Mouse (Mus musculus): ENCODE measurements around the gene Six3. TPM values are rescaled to one million over a fixed set of nuclear protein-coding genes. Genes with fewer than 3 reads are reported as not detected.

The Six3 gene
- total and polyA plus RNA-seq, 2 experiments from 2014 or later, result 0.63 to 1.1 TPM

GRCm38 (mm10) chr17:85624981-85625940 is 11.9 kb downstream of the Six3 start:
- DNase-seq (ENCODE audit: low spot score) (no peak), ATAC-seq (no peak)
- no peaks in the 10 kb centered on the region for H3K9me3 ChIP-seq (ENCODE audit: low read length)
- 3% methylated on average over 26 of the region's 26 CpGs for WGBS
- peaks cover 85% of the 10 kb centered on the region for H3K27me3 ChIP-seq (ENCODE audit: insufficient read depth, low read length)
- no peak for TF ChIP-seq CTCF (IDR thresholded peaks at IDR 0.05; ENCODE audit: low read depth)
- H3K4me3 ChIP-seq (ENCODE audit: low read length), result peak overlapping the region; percentile 1; the same call in 1 of the 2 replicates
- H3K4me2 ChIP-seq (ENCODE audit: low read depth, low read length), result no peak overlapping the region
- H3K36me3 ChIP-seq (ENCODE audit: insufficient read depth, low read length), result no peaks in the 10 kb centered on the region
- 0 out of 2 replicates have a peak, but pooled peaks cover 3% of the 10 kb centered on the region for H3K4me1 ChIP-seq (ENCODE audit: insufficient read depth, low read length)
- no peak overlapping the region for H3K27ac ChIP-seq
- no peak overlapping the region for H3K9ac ChIP-seq (replicated peaks; ENCODE audit: low read length)

- 0 out of 2 replicates have a peak, but pooled peaks cover under 1% of the 10 kb centered on the region for H3K4me1 ChIP-seq (ENCODE audit: insufficient read depth, low read length)
- no peak overlapping the region for H3K4me3 ChIP-seq (ENCODE audit: low read length)
- TF ChIP-seq CTCF (IDR thresholded peaks at IDR 0.05; ENCODE audit: low read depth), result no peak
- no peak overlapping the region for H3K4me2 ChIP-seq (ENCODE audit: low read depth, low read length)
- H3K9me3 ChIP-seq (ENCODE audit: low read length), result no peaks in the 10 kb centered on the region
- no peaks in the 10 kb centered on the region for H3K36me3 ChIP-seq (ENCODE audit: insufficient read depth, low read length)
- H3K27ac ChIP-seq, result no peak overlapping the region
- ATAC-seq (no peak), DNase-seq (ENCODE audit: low spot score) (no peak)
- peaks cover 84% of the 10 kb centered on the region for H3K27me3 ChIP-seq (ENCODE audit: insufficient read depth, low read length)
- no peak overlapping the region for H3K9ac ChIP-seq (replicated peaks; ENCODE audit: low read length)
- WGBS, result 4% methylated on average over 14 of the region's 14 CpGs
Observed at GRCm38 (mm10) chr17:85626091-85626860, 12.9 kb downstream of the Six3 start.

- DNase-seq (ENCODE audit: low spot score), result no peak
- Histone ChIP-seq H3K4me1 (ENCODE audit: insufficient read depth, low read length) (no peaks in the 10 kb centered on the region), H3K36me3 (ENCODE audit: insufficient read depth, low read length) (no peaks in the 10 kb centered on the region), H3K9ac (replicated peaks; ENCODE audit: low read length) (no peak overlapping the region), H3K27me3 (ENCODE audit: insufficient read depth, low read length) (peaks cover 73% of the 10 kb centered on the region), H3K9me3 (ENCODE audit: low read length) (no peaks in the 10 kb centered on the region), H3K4me2 (ENCODE audit: low read depth, low read length) (no peak overlapping the region), H3K27ac (no peak overlapping the region), H3K4me3 (ENCODE audit: low read length) (no peak overlapping the region)
- TF ChIP-seq CTCF (IDR thresholded peaks at IDR 0.05; ENCODE audit: low read depth), result no peak
- WGBS, result 50% methylated on average over 5 of the region's 5 CpGs
- no peak for ATAC-seq
Observed at GRCm38 (mm10) chr17:85627751-85628150, 14.3 kb downstream of the Six3 start.

GRCm38 (mm10) chr17:85628811-85629210 is 15.4 kb downstream of the Six3 start:
- Histone ChIP-seq H3K27me3 (ENCODE audit: insufficient read depth, low read length) (peaks cover 69% of the 10 kb centered on the region), H3K36me3 (ENCODE audit: insufficient read depth, low read length) (no peaks in the 10 kb centered on the region), H3K4me3 (ENCODE audit: low read length) (no peak overlapping the region), H3K4me2 (ENCODE audit: low read depth, low read length) (no peak overlapping the region), H3K9me3 (ENCODE audit: low read length) (no peaks in the 10 kb centered on the region), H3K9ac (replicated peaks; ENCODE audit: low read length) (no peak overlapping the region), H3K27ac (no peak overlapping the region), H3K4me1 (ENCODE audit: insufficient read depth, low read length) (no peaks in the 10 kb centered on the region)
- no peak for TF ChIP-seq CTCF (IDR thresholded peaks at IDR 0.05; ENCODE audit: low read depth)
- ATAC-seq (peak; percentile 63; the same call in 1 of the 2 replicates), DNase-seq (ENCODE audit: low spot score) (no peak)
- 2% methylated on average over 8 of the region's 8 CpGs for WGBS

GRCm38 (mm10) chr17:85629396-85629795 is 16.0 kb downstream of the Six3 start:
- Histone ChIP-seq H3K4me3 (ENCODE audit: low read length) (no peak overlapping the region), H3K27ac (no peak overlapping the region), H3K4me2 (ENCODE audit: low read depth, low read length) (no peak overlapping the region), H3K9me3 (ENCODE audit: low read length) (no peaks in the 10 kb centered on the region), H3K9ac (replicated peaks; ENCODE audit: low read length) (no peak overlapping the region), H3K36me3 (ENCODE audit: insufficient read depth, low read length) (no peaks in the 10 kb centered on the region), H3K4me1 (ENCODE audit: insufficient read depth, low read length) (no peaks in the 10 kb centered on the region), H3K27me3 (ENCODE audit: insufficient read depth, low read length) (peaks cover 66% of the 10 kb centered on the region)
- TF ChIP-seq CTCF (IDR thresholded peaks at IDR 0.05; ENCODE audit: low read depth), result no peak
- 75% methylated on average over 1 of the region's 1 CpGs for WGBS
- ATAC-seq (no peak), DNase-seq (ENCODE audit: low spot score) (no peak)

GRCm38 (mm10) chr17:85630296-85631050 is 17.1 kb downstream of the Six3 start:
- Histone ChIP-seq H3K36me3 (ENCODE audit: insufficient read depth, low read length) (no peaks in the 10 kb centered on the region), H3K4me3 (ENCODE audit: low read length) (no peak overlapping the region), H3K9me3 (ENCODE audit: low read length) (no peaks in the 10 kb centered on the region), H3K27ac (no peak overlapping the region), H3K4me1 (ENCODE audit: insufficient read depth, low read length) (no peaks in the 10 kb centered on the region), H3K9ac (replicated peaks; ENCODE audit: low read length) (no peak overlapping the region), H3K27me3 (ENCODE audit: insufficient read depth, low read length) (peaks cover 58% of the 10 kb centered on the region), H3K4me2 (ENCODE audit: low read depth, low read length) (no peak overlapping the region)
- TF ChIP-seq CTCF (IDR thresholded peaks at IDR 0.05; ENCODE audit: low read depth), result no peak
- WGBS, result 57% methylated on average over 22 of the region's 22 CpGs
- no peak for ATAC-seq
- no peak for DNase-seq (ENCODE audit: low spot score)
